Comparison of ENCODE assay signal across 8 mouse cellular contexts in genomic region chr6:121129506-121129905, GRCm38 (mm10). TPM values are rescaled to one million over a fixed set of nuclear protein-coding genes. Genes with fewer than 3 reads are reported as not detected.
DNase-seq lines count a peak whose midpoint lies in the region; ATAC-seq and TF ChIP-seq lines count a peak whose summit lies in the region.

No protein-coding gene starts in this region.

- no peak for DNase-seq in CH12.LX (ENCODE audit: extremely low read depth)
- peak; percentile 40 to 50 for DNase-seq in left cerebral cortex, adult 8-10 months (ENCODE audit: low spot score in 2 of 2)
- no peak for DNase-seq in T-cell, adult 2 months (ENCODE audit: low spot score)

- no peak overlapping the region for H3ac ChIP-seq in myocyte (ENCODE audit: control insufficient read depth, insufficient read length)

- H3K4me2 ChIP-seq in CH12.LX (ENCODE audit: insufficient read depth, low read depth, poor library complexity, severe bottlenecking) (0 out of 2 replicates have a peak overlapping the region, but pooled peaks have one; percentile 18), myocyte (ENCODE audit: low read depth) (no peak overlapping the region)
- H3K4me2 ChIP-seq in embryonic facial prominence, embryonic 13.5 days: peak overlapping the region; percentile 79

- no peaks in the 10 kb centered on the region for H3K36me3 ChIP-seq in erythroblast, embryonic 14.5 days (ENCODE audit: control insufficient read depth)
- H3K36me3 ChIP-seq in CH12.LX (replicated peaks in 1 of 2; ENCODE audit: control insufficient read depth in 1 of 2, insufficient read depth in 1 of 2, low read length in 1 of 2) (no peaks in the 10 kb centered on the region), myocyte (ENCODE audit: control insufficient read depth, insufficient read depth) (no peaks in the 10 kb centered on the region)
- no peaks in the 10 kb centered on the region for H3K36me3 ChIP-seq in embryonic facial prominence, embryonic 13.5 days

- no peak for TF ChIP-seq POLR2A in CH12.LX (IDR thresholded peaks at IDR 0.05; ENCODE audit: low read depth, low read length)
- no peak for TF ChIP-seq POLR2A in myocyte (IDR thresholded peaks at IDR 0.05; ENCODE audit: insufficient read length, low read depth)

- H3K79me2 ChIP-seq in CH12.LX (replicated peaks; ENCODE audit: control insufficient read depth, extremely low read depth, insufficient read depth, poor library complexity, severe bottlenecking) (no peaks in the 10 kb centered on the region), myocyte (ENCODE audit: control insufficient read depth, insufficient read depth) (no peaks in the 10 kb centered on the region)

- dilution Hi-C loops in CH12.LX (cut with MboI; ENCODE audit: extremely low pct_ligation_motif_present, extremely low pct_unique_long_range_greater_than_20kb, low sequenced_read_pairs): no loop called here

- H3K4me1 ChIP-seq in erythroblast, embryonic 14.5 days (ENCODE audit: control insufficient read depth): peaks cover 18% of the 10 kb centered on the region
- peaks cover 0 to 26% of the 10 kb centered on the region in 2 experiments; a peak in 3 of 4 replicates for H3K4me1 ChIP-seq in CH12.LX (ENCODE audit: control insufficient read depth in 1 of 2, insufficient read depth in 2 of 2)
- peaks cover 19% of the 10 kb centered on the region for H3K4me1 ChIP-seq in embryonic facial prominence, embryonic 13.5 days

- H3K4me3 ChIP-seq in erythroblast, embryonic 14.5 days (replicated peaks): peak overlapping the region; percentile 53
- H3K4me3 ChIP-seq in CH12.LX (replicated peaks in 1 of 3; ENCODE audit: low read depth in 2 of 3, low read length in 2 of 3, poor library complexity in 1 of 3) (no peak overlapping the region), myocyte (peak overlapping the region; percentile 3)
- H3K4me3 ChIP-seq in embryonic facial prominence, embryonic 13.5 days: peak overlapping the region; percentile 44

- TF ChIP-seq RAD21 in CH12.LX (IDR thresholded peaks at IDR 0.05; ENCODE audit: low read depth, low read length): no peak

- no peak for TF ChIP-seq CTCF in CH12.LX (conservative IDR thresholded peaks at IDR 0.05 in 1 of 2, IDR thresholded peaks at IDR 0.05 in 1 of 2; ENCODE audit: low read depth in 2 of 2, low read length in 2 of 2)

- no peaks in the 10 kb centered on the region; the same call in 1 of the 2 replicates for H3K9me3 ChIP-seq in erythroblast, embryonic 14.5 days (ENCODE audit: control insufficient read depth, low read length)
- no peaks in the 10 kb centered on the region for H3K9me3 ChIP-seq in CH12.LX (replicated peaks; ENCODE audit: low read length)
- H3K9me3 ChIP-seq in embryonic facial prominence, embryonic 13.5 days: no peaks in the 10 kb centered on the region

- H3K9ac ChIP-seq in CH12.LX (ENCODE audit: insufficient read depth, low read depth): no peak overlapping the region
- peak overlapping the region; percentile 68 for H3K9ac ChIP-seq in embryonic facial prominence, embryonic 13.5 days

- TF ChIP-seq EP300 in CH12.LX (IDR thresholded peaks at IDR 0.05; ENCODE audit: low read length): no peak

- in situ Hi-C loops in CH12.LX (cut with MboI; ENCODE audit: low pct_ligation_motif_present, low pct_unique_long_range_greater_than_20kb, low sequenced_read_pairs): no loop called here

- ATAC-seq in erythroblast, adult 5-6 weeks (replicated peaks; ENCODE audit: low FRiP score, poor library complexity, severe bottlenecking): no peak
- no peak for ATAC-seq in embryonic facial prominence, embryonic 13.5 days (ENCODE audit: insufficient number of reproducible peaks, insufficient read depth, low FRiP score, low TSS enrichment, low read depth)
- no peak for ATAC-seq in megakaryocyte progenitor cell, adult 5-6 weeks (replicated peaks; ENCODE audit: poor library complexity)

- 7% methylated on average over 21 of the region's 21 CpGs for WGBS in embryonic facial prominence, embryonic 13.5 days

- H3K27ac ChIP-seq in CH12.LX (ENCODE audit: insufficient read depth, low read depth): no peak overlapping the region
- H3K27ac ChIP-seq in embryonic facial prominence, embryonic 13.5 days: no peak overlapping the region

- peaks cover 64% of the 10 kb centered on the region for H3K27me3 ChIP-seq in erythroblast, embryonic 14.5 days (ENCODE audit: control insufficient read depth)
- H3K27me3 ChIP-seq in CH12.LX (replicated peaks) (peaks cover 2% of the 10 kb centered on the region), myocyte (ENCODE audit: control insufficient read depth, insufficient read depth, insufficient read length) (no peaks in the 10 kb centered on the region)
- peaks cover 25% of the 10 kb centered on the region for H3K27me3 ChIP-seq in embryonic facial prominence, embryonic 13.5 days

TF ChIP-seq in CH12.LX, 34 proteins besides CTCF, POLR2A, EP300 and RAD21 (continues in another document):
- TF ChIP-seq HCFC1 (IDR thresholded peaks at IDR 0.05; ENCODE audit: low read depth, low read length): no peak
- no peak for TF ChIP-seq ETS1 (conservative IDR thresholded peaks at IDR 0.05; ENCODE audit: low read depth, low read length)
- TF ChIP-seq USF1 (IDR thresholded peaks at IDR 0.05; ENCODE audit: low read depth, low read length): no peak
- TF ChIP-seq JUND (conservative IDR thresholded peaks at IDR 0.05; ENCODE audit: low read depth, low read length): no peak
- no peak for TF ChIP-seq KAT2A (IDR thresholded peaks at IDR 0.05; ENCODE audit: insufficient replicate concordance, low read length)
- no peak for TF ChIP-seq NRF1 (IDR thresholded peaks at IDR 0.05; ENCODE audit: low read depth, low read length)
- TF ChIP-seq RCOR1 (conservative IDR thresholded peaks at IDR 0.05; ENCODE audit: low read depth, low read length): no peak
- no peak for TF ChIP-seq ZNF384 (IDR thresholded peaks at IDR 0.05; ENCODE audit: low read depth, low read length)
- no peak for TF ChIP-seq MYC (IDR thresholded peaks at IDR 0.05; ENCODE audit: low read depth, low read length)
- TF ChIP-seq ZC3H11A (IDR thresholded peaks at IDR 0.05; ENCODE audit: low read depth, low read length): no peak
- no peak for TF ChIP-seq MAFK (IDR thresholded peaks at IDR 0.05; ENCODE audit: insufficient replicate concordance, low read length)
- TF ChIP-seq MAX (IDR thresholded peaks at IDR 0.05; ENCODE audit: low read length): no peak
- TF ChIP-seq MAZ (IDR thresholded peaks at IDR 0.05; ENCODE audit: low read depth, low read length): no peak
- no peak for TF ChIP-seq ZKSCAN1 (IDR thresholded peaks at IDR 0.05; ENCODE audit: borderline replicate concordance, low read depth, low read length)
- no peak for TF ChIP-seq GABPA (IDR thresholded peaks at IDR 0.05; ENCODE audit: insufficient replicate concordance, low read depth, low read length)

TF ChIP-seq in myocyte, 11 proteins besides CTCF, POLR2A, EP300 and RAD21:
- TF ChIP-seq USF1 (IDR thresholded peaks at IDR 0.05; ENCODE audit: low read depth) (no peak), TCF12 (IDR thresholded peaks at IDR 0.05; ENCODE audit: insufficient read depth, poor library complexity, severe bottlenecking) (no peak), POLR2AphosphoS2 (IDR thresholded peaks at IDR 0.05; ENCODE audit: insufficient read length, low read depth) (no peak), SRF (IDR thresholded peaks at IDR 0.05; ENCODE audit: control insufficient read depth, insufficient read length, low read depth) (no peak), MYOD1 (IDR thresholded peaks at IDR 0.05; ENCODE audit: control insufficient read depth in 1 of 3, insufficient read length in 2 of 3, low read depth in 2 of 3) (no peak), MYOG (IDR thresholded peaks at IDR 0.05; ENCODE audit: control insufficient read depth in 1 of 3, insufficient read depth in 1 of 3, insufficient read length in 2 of 3, low read depth in 2 of 3) (no peak), MAX (IDR thresholded peaks at IDR 0.05; ENCODE audit: low read depth) (no peak), REST (IDR thresholded peaks at IDR 0.05; ENCODE audit: insufficient read depth, insufficient read length) (no peak), E2F4 (IDR thresholded peaks at IDR 0.05; ENCODE audit: insufficient read depth) (no peak)

RNA-seq across cellular contexts. Expression of gene Mical3, which starts 1.3 kb away (rescaled TPM):
- 9.7 and 11.0 TPM in 2 replicates for polyA plus RNA-seq in erythroblast, embryonic 14.5 days (2012)
- 99.0 and 127 TPM in 2 replicates for total RNA-seq in erythroblast, adult 5-6 weeks (2015; ENCODE audit: low replicate concordance)
- 133 and 258 TPM in 2 replicates for total RNA-seq in erythroblast, adult 5-6 weeks (2017; ENCODE audit: low replicate concordance)
- 22.1 and 26.8 TPM in 2 replicates for total RNA-seq in CH12.LX (2012; rRNA removed)
- total RNA-seq in CH12.LX (2014; rRNA removed): 7.9 and 10.2 TPM in 2 replicates
- 56.3 and 61.3 TPM in 2 replicates for polyA plus RNA-seq in CH12.LX (2012; ENCODE audit: insufficient read length, low read depth)
- 12.3 and 12.7 TPM in 2 replicates for polyA plus RNA-seq in embryonic facial prominence, embryonic 13.5 days (2015; fragmentation: Nextera tagmentation; extraction: Ambion mirVana)
- 100 to 1,000 TPM; 105 to 113 (median 110) TPM for total RNA-seq in left cerebral cortex, adult 8-10 months (2022)
- 17.7 TPM for polyA plus RNA-seq in myocyte (2012; fragmentation: generic; extraction: Trizol)
- total RNA-seq in megakaryocyte progenitor cell, adult 5-6 weeks (2015): 11.3 and 16.1 TPM in 2 replicates
- 7.4 and 8.3 TPM in 2 replicates for total RNA-seq in megakaryocyte progenitor cell, adult 5-6 weeks (2017)

RNA-seq across cellular contexts. Expression of gene Pex26, which starts 54.0 kb away (rescaled TPM):
- 0.09 and 0.23 TPM in 2 replicates for polyA plus RNA-seq in erythroblast, embryonic 14.5 days (2012)
- 1.7 and 3.8 TPM in 2 replicates for total RNA-seq in erythroblast, adult 5-6 weeks (2015; ENCODE audit: low replicate concordance)
- 1.3 and 1.7 TPM in 2 replicates for total RNA-seq in erythroblast, adult 5-6 weeks (2017; ENCODE audit: low replicate concordance)
- total RNA-seq in CH12.LX (2012; rRNA removed) (3.3 TPM in 2 replicates), CH12.LX (2014; rRNA removed) (2.6 and 2.8 TPM in 2 replicates)
- polyA plus RNA-seq in CH12.LX (2012; ENCODE audit: insufficient read length, low read depth) (3.2 and 3.9 TPM in 2 replicates), myocyte (2012; fragmentation: generic; extraction: Trizol) (2.0 TPM)
- 10.4 and 10.8 TPM in 2 replicates for polyA plus RNA-seq in embryonic facial prominence, embryonic 13.5 days (2015; fragmentation: Nextera tagmentation; extraction: Ambion mirVana)
- total RNA-seq in left cerebral cortex, adult 8-10 months (2022): 10 to 100 TPM; 14.2 to 17.0 (median 14.8) TPM
- 5.3 and 8.0 TPM in 2 replicates for total RNA-seq in megakaryocyte progenitor cell, adult 5-6 weeks (2015)
- total RNA-seq in megakaryocyte progenitor cell, adult 5-6 weeks (2017): 6.7 and 7.9 TPM in 2 replicates

Comparison
In these comparisons a context has a peak if more than half of its experiments do, and no peak if none do; other contexts are left out.
1. H3K4me3 ChIP-seq: peak in erythroblast, embryonic 14.5 days (single experiment), embryonic facial prominence, embryonic 13.5 days (single experiment) and myocyte (single experiment); none in CH12.LX (0 of 3).
2. DNase-seq: peak in left cerebral cortex, adult 8-10 months (2 of 2); none in CH12.LX (single experiment) and T-cell, adult 2 months (single experiment).